Mouse (Mus musculus) small intestine, adult 10 weeks (tissue): Measurements from ENCODE around the gene Tbc1d22a. TPM values are rescaled to one million over a fixed set of nuclear protein-coding genes. Genes with fewer than 3 reads are reported as not detected.

Experiments
- polyA plus RNA-seq: library from polyadenylated mRNA; stranded (reverse); fragments of 350-450 nt; fragmentation: Illumina TruSeq; extraction: RNeasy Lipid Tissue Mini Kit (QIAGEN cat#74804); gene quantifications from one replicate; pipeline ENCODE4 v1.2.3, GENCODE M21; 2014; ENCODE audit warnings: low replicate concordance

Tbc1d22a gene
- polyA plus RNA-seq = 2.0 TPM

DNA sequence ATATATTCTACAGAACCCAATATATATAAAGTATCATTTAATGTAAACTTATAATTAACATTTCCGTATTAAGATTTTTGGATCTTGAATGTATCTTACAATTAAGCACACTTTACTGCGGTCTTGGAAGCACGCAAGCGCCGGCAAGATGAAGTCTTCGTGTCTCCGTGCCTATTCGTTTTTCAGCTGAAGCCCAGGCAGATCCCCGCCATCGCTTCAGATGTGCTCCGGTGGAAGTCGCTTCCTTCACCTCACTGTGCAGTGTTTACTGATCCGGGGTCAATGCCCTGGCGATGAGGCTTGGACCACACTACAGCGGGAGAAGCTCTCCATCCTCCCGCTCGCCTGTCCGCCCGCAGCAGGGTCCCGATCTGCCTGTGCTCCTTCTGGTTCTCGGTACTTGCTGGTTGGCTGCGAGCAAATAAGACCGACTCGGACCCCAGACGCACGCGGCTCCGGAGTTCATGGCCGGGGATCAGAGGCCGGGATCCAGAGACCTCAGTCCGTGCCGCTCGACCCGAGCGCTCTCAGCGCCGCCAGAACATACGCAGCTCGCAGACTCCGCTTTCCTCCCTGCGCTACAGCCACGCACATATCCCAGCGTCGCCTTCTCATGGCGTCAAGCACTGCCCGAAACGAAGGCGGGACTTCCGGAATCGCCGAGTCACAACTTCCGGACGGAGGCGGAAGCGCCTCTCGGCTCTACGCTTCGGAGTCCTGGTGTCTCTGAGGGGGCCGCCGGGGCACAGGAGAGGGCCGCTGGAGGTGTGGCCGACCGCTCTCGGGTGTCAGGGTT, at the start of gene Tbc1d22a:
Tbc1d22a (plus strand) TSS at position 707 of the 796 bp plus-strand sequence.

DNA sequence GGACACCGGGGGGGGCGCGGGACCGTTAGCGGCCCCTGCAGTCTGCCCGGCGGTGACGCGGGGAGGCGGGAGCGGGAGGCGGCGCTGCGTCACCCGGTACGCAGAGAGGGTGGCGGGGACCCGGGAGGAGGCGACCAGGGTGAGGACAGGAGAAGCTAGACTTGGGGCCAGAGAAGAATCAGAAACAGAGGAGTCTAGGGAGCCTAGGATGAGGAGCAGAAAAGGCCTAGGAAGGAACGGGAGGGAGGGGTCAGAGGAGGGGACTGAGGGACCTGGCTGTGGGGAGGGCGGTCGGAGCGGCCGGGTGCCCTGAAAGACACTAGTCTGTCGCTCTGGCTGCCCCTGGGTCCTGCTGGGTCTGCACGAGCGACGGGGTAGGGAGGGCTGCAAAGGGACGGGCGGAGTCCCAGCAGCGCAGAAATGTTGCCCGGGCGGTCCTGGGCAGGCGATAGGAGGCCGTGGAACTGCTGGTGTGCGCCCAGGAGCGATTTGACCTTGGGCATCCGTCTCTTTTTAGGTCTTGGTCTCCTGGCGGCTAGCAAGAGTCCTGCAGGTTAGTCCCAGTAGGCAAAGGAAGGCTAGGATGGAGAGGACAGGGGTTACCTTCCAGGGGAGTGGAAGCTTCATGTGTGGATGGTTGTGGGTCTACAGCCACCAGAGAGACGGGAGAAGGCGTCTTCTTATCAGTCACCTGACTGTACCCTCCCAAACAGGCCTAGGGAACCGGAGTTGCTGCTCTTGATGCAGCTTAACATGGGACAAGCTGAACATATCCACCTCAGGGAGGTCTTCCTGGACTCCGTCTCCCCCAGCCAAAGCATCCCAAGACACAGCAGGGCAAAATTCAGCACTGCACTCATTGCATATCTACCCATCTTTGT, 28.3 kb upstream of the Tbc1d22a start, which contains the start of gene Cerk:
Cerk (minus strand) TSS at position 453 of the 881 bp plus-strand sequence.

Other genes starting within 250 kb of the Tbc1d22a start
- 0.11 TPM for gene Celsr1, start 180.7 kb upstream of the Tbc1d22a start, polyA plus RNA-seq
- 3.4 TPM for gene Gramd4, start 156.8 kb upstream of the Tbc1d22a start, polyA plus RNA-seq
- gene Cerk, start 28.3 kb upstream of the Tbc1d22a start, polyA plus RNA-seq = 5.2 TPM